Comparison of ENCODE assay signal across 14 mouse cellular contexts in the genomic region with DNA sequence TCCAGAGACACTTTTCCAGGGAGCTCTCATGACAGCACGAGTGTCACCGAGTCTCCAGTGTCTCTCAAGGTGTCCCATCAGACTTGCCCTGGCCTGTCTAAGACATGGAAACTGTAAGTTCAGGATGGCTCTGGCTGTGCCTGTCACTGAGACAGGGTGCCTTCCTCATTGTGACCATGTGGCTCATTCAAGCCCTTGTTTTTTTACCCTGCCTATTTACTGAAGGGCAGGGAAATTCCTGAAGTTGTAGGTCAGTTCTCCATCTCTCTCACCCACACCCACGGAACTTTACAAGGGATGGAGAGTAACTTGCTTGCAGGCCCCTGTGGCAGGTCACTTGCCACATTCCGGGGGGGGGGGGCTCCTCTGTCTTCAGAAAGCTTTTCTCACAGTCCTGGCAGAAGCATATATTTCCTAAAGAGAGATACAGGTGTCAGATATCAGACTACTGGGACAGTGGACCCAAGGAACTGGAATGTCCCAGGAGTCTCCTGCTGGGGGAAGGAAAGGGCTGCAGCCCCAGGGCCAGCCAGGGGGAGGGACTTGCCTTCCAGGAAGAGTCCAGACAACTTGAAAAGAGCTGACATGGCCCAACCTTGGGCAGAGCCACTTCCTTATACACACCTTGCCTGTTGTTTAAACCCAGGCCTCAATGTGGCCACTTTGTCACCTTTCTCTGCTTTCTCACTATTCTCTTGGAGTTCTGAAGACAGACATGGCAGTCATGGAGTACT. TPM values are rescaled to one million over a fixed set of nuclear protein-coding genes. Genes with fewer than 3 reads are reported as not detected.
DNase-seq lines count a peak whose midpoint lies in the region; ATAC-seq and TF ChIP-seq lines count a peak whose summit lies in the region.
"Had no signal": no experiment of that assay in that cellular context is flagged by ENCODE, and none has a peak within 500 bp of the region (broad histone marks: within the 10 kb centered on the region; RNA-seq: fewer than 3 reads in every experiment).

No protein-coding gene starts in this region.

- no peak for TF ChIP-seq EP300 in MEL (IDR thresholded peaks at IDR 0.05; ENCODE audit: low read depth in 1 of 2, low read length in 2 of 2)

- no peaks in the 10 kb centered on the region for H3K36me3 ChIP-seq in kidney, embryonic 16.5 days (ENCODE audit: insufficient read depth, low read length)
- peaks cover 0 to 51% of the 10 kb centered on the region in 2 experiments; a peak in 2 of 4 replicates for H3K36me3 ChIP-seq in MEL (ENCODE audit: control insufficient read depth in 1 of 2, insufficient read depth in 2 of 2, low read length in 2 of 2)
- H3K36me3 ChIP-seq in small intestine, adult 2 months (ENCODE audit: control insufficient read depth, insufficient read depth, low read length): no peaks in the 10 kb centered on the region
- H3K36me3 ChIP-seq: heart, embryonic 15.5 days; limb, embryonic 10.5 days had no signal

- no peaks in the 10 kb centered on the region for H3K27me3 ChIP-seq in kidney, embryonic 16.5 days (ENCODE audit: insufficient read depth, low read length)
- no peaks in the 10 kb centered on the region for H3K27me3 ChIP-seq in MEL (ENCODE audit: control insufficient read depth in 1 of 2, insufficient read depth in 2 of 2, low read length in 2 of 2)
- no peaks in the 10 kb centered on the region for H3K27me3 ChIP-seq in small intestine, adult 2 months (ENCODE audit: control insufficient read depth, insufficient read depth, low read length)
- H3K27me3 ChIP-seq: forebrain, embryonic 13.5 days; heart, embryonic 15.5 days; Patski had no signal

- no peak for TF ChIP-seq POLR2A in MEL (IDR thresholded peaks at IDR 0.05; ENCODE audit: control insufficient read depth in 1 of 2, insufficient read depth in 1 of 2, low read depth in 1 of 2, low read length in 2 of 2, poor library complexity in 1 of 2)
- TF ChIP-seq POLR2A in small intestine, adult 2 months (IDR thresholded peaks at IDR 0.05; ENCODE audit: low read depth, low read length): no peak

- peak overlapping the region; percentile 10; the same call in 1 of the 2 replicates for H3K27ac ChIP-seq in kidney, embryonic 16.5 days (ENCODE audit: low read length)
- H3K27ac ChIP-seq in MEL (ENCODE audit: control insufficient read depth, low read depth, low read length): peak overlapping the region; percentile 94
- H3K27ac ChIP-seq in small intestine, adult 2 months (ENCODE audit: insufficient read depth, low read depth, low read length): peak overlapping the region; percentile 39
- H3K27ac ChIP-seq: forebrain, embryonic 13.5 days had no signal

- TF ChIP-seq RAD21 in MEL (IDR thresholded peaks at IDR 0.05; ENCODE audit: low read depth, low read length): no peak

- WGBS in kidney, embryonic 16.5 days: 36% methylated on average over 4 of the region's 4 CpGs
- 31% methylated on average over 4 of the region's 4 CpGs for WGBS in small intestine, adult 2 months

- DNase-seq in kidney, adult 18-20 months: no peak
- DNase-seq in MEL (ENCODE audit: low read depth, low spot score) (peak; percentile 59), liver (peak; percentile 28)
- no peak for DNase-seq in right cerebral cortex, postnatal 10 days (ENCODE audit: low spot score in 2 of 2)
- DNase-seq in right cerebral cortex, postnatal 14 days: no peak
- DNase-seq: thymus, adult 18-20 months had no signal

- H3K4me1 ChIP-seq in kidney, embryonic 16.5 days (ENCODE audit: insufficient read depth, low read length): peaks cover 23% of the 10 kb centered on the region
- peaks cover 30 to 64% of the 10 kb centered on the region in 2 experiments for H3K4me1 ChIP-seq in MEL (ENCODE audit: control insufficient read depth in 1 of 2, insufficient read depth in 2 of 2, low read length in 2 of 2)
- H3K4me1 ChIP-seq in small intestine, adult 2 months (ENCODE audit: control insufficient read depth, insufficient read depth, insufficient read length, low read length): peaks cover 35% of the 10 kb centered on the region

- H3K4me2 ChIP-seq in kidney, embryonic 16.5 days (replicated peaks; ENCODE audit: low read depth, low read length): no peak overlapping the region
- H3K4me2 ChIP-seq: forebrain, embryonic 13.5 days had no signal

- H3K9me3 ChIP-seq in kidney, embryonic 16.5 days (ENCODE audit: low read length): no peaks in the 10 kb centered on the region
- H3K9me3 ChIP-seq in MEL (replicated peaks; ENCODE audit: insufficient read depth, low read length): no peaks in the 10 kb centered on the region
- H3K9me3 ChIP-seq: forebrain, embryonic 13.5 days; heart, embryonic 15.5 days; limb, embryonic 10.5 days had no signal

- peaks cover 3% of the 10 kb centered on the region for H3K79me2 ChIP-seq in MEL (ENCODE audit: control insufficient read depth, insufficient read depth, low read length, poor library complexity)

- H3K9ac ChIP-seq in kidney, embryonic 16.5 days (replicated peaks; ENCODE audit: low read length): no peak overlapping the region
- H3K9ac ChIP-seq in MEL (ENCODE audit: control insufficient read depth, low read depth, low read length, poor library complexity, severe bottlenecking): peak overlapping the region; percentile 70
- H3K9ac ChIP-seq: forebrain, embryonic 13.5 days had no signal

- no peak overlapping the region for H3K4me3 ChIP-seq in kidney, embryonic 16.5 days (ENCODE audit: low read length)
- peak overlapping the region in 1 of 2 experiments; percentile 33; a peak in 2 of 4 replicates for H3K4me3 ChIP-seq in MEL (ENCODE audit: control insufficient read depth in 1 of 2, insufficient read depth in 1 of 2, low read depth in 2 of 2, low read length in 2 of 2)
- no peak overlapping the region for H3K4me3 ChIP-seq in small intestine, adult 2 months (ENCODE audit: low read depth, low read length)
- H3K4me3 ChIP-seq: forebrain, embryonic 13.5 days; heart, embryonic 15.5 days; limb, embryonic 10.5 days had no signal

- ATAC-seq in kidney, embryonic 16.5 days (ENCODE audit: low FRiP score, low TSS enrichment): no peak
- ATAC-seq: forebrain, embryonic 13.5 days; Patski had no signal

- TF ChIP-seq CTCF in MEL (IDR thresholded peaks at IDR 0.05 in 2 of 3, conservative IDR thresholded peaks at IDR 0.05 in 1 of 3; ENCODE audit: control insufficient read depth in 1 of 3, insufficient read depth in 1 of 3, low read depth in 2 of 3, low read length in 3 of 3, poor library complexity in 1 of 3, severe bottlenecking in 1 of 3): no peak
- TF ChIP-seq CTCF in small intestine, adult 2 months (IDR thresholded peaks at IDR 0.05; ENCODE audit: extremely low read depth, insufficient read length, insufficient replicate concordance, low read depth, low read length): no peak

TF ChIP-seq in MEL, 35 proteins besides CTCF, POLR2A, EP300 and RAD21:
- TF ChIP-seq ELF1 (IDR thresholded peaks at IDR 0.05; ENCODE audit: low read depth, low read length) (peak; percentile 58; the same call in 1 of the 2 replicates), BHLHE40 (IDR thresholded peaks at IDR 0.05; ENCODE audit: borderline replicate concordance, low read depth, low read length) (no peak), ZMIZ1 (IDR thresholded peaks at IDR 0.05; ENCODE audit: low read depth, low read length) (0 out of 2 replicates have a peak, but pooled peaks have one; percentile 30), TBP (IDR thresholded peaks at IDR 0.05; ENCODE audit: low read depth, low read length) (no peak), SIN3A (IDR thresholded peaks at IDR 0.05; ENCODE audit: low read length) (no peak), ETS1 (IDR thresholded peaks at IDR 0.05; ENCODE audit: low read depth, low read length) (0 out of 2 replicates have a peak, but pooled peaks have one; percentile 14), MAX (IDR thresholded peaks at IDR 0.05; ENCODE audit: low read length) (no peak), ZC3H11A (IDR thresholded peaks at IDR 0.05; ENCODE audit: low read depth, low read length) (no peak)

RNA-seq across cellular contexts. Expression of a gene that starts 7.9 kb away (rescaled TPM):
- 82.1 and 86.3 TPM in 2 replicates for polyA plus RNA-seq in kidney, embryonic 16.5 days (2015; fragmentation: Nextera tagmentation; extraction: Ambion mirVana)
- total RNA-seq in MEL (2012; rRNA removed): 22.8 and 30.6 TPM in 2 replicates
- 10 to 100 TPM in 1 of 2 experiments, not detected in 1; 25.0 TPM for polyA plus RNA-seq in MEL (2012; ENCODE audit: insufficient read depth in 1 of 2, insufficient read length in 2 of 2, low read depth in 1 of 2, low replicate concordance in 2 of 2, missing spikeins in 1 of 2)
- polyA plus RNA-seq in small intestine, adult 2 months (2012; rRNA removed): 3.2 and 9.7 TPM in 2 replicates

RNA-seq across cellular contexts. Expression of a gene that starts 18.2 kb away (rescaled TPM):
- not detected in 2 replicates for polyA plus RNA-seq in kidney, embryonic 16.5 days (2015; fragmentation: Nextera tagmentation; extraction: Ambion mirVana)
- not detected in 2 replicates for total RNA-seq in MEL (2012; rRNA removed)
- under 1 TPM in 1 of 2 experiments, not detected in 1; 0.04 TPM for polyA plus RNA-seq in MEL (2012; ENCODE audit: insufficient read depth in 1 of 2, insufficient read length in 2 of 2, low read depth in 1 of 2, low replicate concordance in 2 of 2, missing spikeins in 1 of 2)
- not detected in 2 replicates for polyA plus RNA-seq in small intestine, adult 2 months (2012; rRNA removed)
- total RNA-seq: common myeloid progenitor, adult 5-6 weeks had no signal
- polyA plus RNA-seq: forebrain, embryonic 13.5 days; heart, embryonic 15.5 days; limb, embryonic 10.5 days; midbrain, postnatal 0 days had no signal

RNA-seq across cellular contexts. Expression of a gene that starts 39.1 kb away (rescaled TPM):
- polyA plus RNA-seq in kidney, embryonic 16.5 days (2015; fragmentation: Nextera tagmentation; extraction: Ambion mirVana): 225 and 232 TPM in 2 replicates
- total RNA-seq in MEL (2012; rRNA removed): 426 and 451 TPM in 2 replicates
- 100 to 1,000 TPM in 1 of 2 experiments, not detected in 1; 589 TPM for polyA plus RNA-seq in MEL (2012; ENCODE audit: insufficient read depth in 1 of 2, insufficient read length in 2 of 2, low read depth in 1 of 2, low replicate concordance in 2 of 2, missing spikeins in 1 of 2)
- polyA plus RNA-seq in small intestine, adult 2 months (2012; rRNA removed): 119 and 280 TPM in 2 replicates

Comparison
In these comparisons a context has a peak if more than half of its experiments do, and no peak if none do; other contexts are left out.
1. H3K27ac ChIP-seq: peak in every context shown above with its lines; median percentile 94 in MEL; 39 in small intestine, adult 2 months; 10 in kidney, embryonic 16.5 days.
2. DNase-seq: peak in MEL (single experiment) and liver (single experiment); none in kidney, adult 18-20 months (single experiment), right cerebral cortex, postnatal 10 days (0 of 2) and right cerebral cortex, postnatal 14 days (single experiment).